Comparison of ENCODE assay signal across 8 mouse cellular contexts in the genomic region with DNA sequence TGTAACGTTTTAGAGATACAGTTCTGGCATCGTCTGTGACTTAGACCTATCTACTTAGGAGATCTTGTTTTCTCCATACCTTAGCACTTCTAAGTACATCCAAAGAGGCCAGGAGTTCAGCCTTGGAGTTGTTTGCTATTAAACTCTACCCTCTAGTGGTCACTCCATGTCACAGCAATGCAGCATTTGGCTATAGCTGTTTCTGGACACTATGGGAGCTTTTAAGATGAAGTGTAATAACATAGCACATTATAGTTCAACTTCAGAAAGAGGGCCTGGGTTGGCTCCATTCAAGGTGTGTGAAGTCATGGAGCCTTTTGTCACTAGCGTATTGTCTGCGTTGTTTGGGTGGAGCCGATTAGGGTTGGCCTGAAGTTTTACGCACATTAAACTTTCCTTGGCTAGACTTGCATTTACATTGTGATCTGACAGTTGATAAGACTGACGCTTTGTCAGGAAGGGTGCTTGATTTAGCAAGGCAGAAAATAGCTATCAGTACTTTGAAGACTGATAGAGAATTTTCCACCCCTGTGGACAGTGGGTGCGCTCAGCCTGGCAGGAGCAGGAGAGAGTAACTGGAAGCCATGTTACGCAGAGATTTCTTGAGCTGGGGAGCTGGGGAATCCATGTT.
DNase-seq lines count a peak whose midpoint lies in the region; ATAC-seq and TF ChIP-seq lines count a peak whose summit lies in the region.

No protein-coding gene starts in this region.

- H3K27ac ChIP-seq in gastrocnemius, adult 2 months = no peak overlapping the region
- no peak overlapping the region for H3K27ac ChIP-seq in thymus, adult 2 months (ENCODE audit: control insufficient read depth, insufficient read depth, low read length)
- no peak overlapping the region for H3K27ac ChIP-seq in lung, embryonic 16.5 days (ENCODE audit: low read length)

- H3K36me3 ChIP-seq in thymus, adult 2 months (ENCODE audit: control insufficient read depth, insufficient read depth, low read length) = no peaks in the 10 kb centered on the region
- H3K36me3 ChIP-seq in lung, embryonic 16.5 days (ENCODE audit: control insufficient read depth, insufficient read depth, low read length) = no peaks in the 10 kb centered on the region

- intact Hi-C loops in gastrocnemius, adult 2 months (cut with DNase I) = loop anchor here (1.0 to 5.0 kb wide), 3 partner anchors 154 to 173 kb away; no protein-coding TSS in a partner anchor

- H3K27me3 ChIP-seq in thymus, adult 2 months (ENCODE audit: control insufficient read depth, insufficient read depth, low read length) = no peaks in the 10 kb centered on the region
- H3K27me3 ChIP-seq in lung, embryonic 16.5 days (ENCODE audit: control insufficient read depth, insufficient read depth, low read depth, low read length) = no peaks in the 10 kb centered on the region

- ATAC-seq in inflammation-experienced regulatory T-cells, adult 6 months = peak; percentile 82
- ATAC-seq in lung, embryonic 16.5 days (ENCODE audit: low read depth) = peak; percentile 41

- WGBS in thymus, adult 2 months = 53% methylated on average over 9 of the region's 9 CpGs
- 28% methylated on average over 9 of the region's 9 CpGs for WGBS in lung, embryonic 16.5 days

- H3K4me1 ChIP-seq in thymus, adult 2 months (replicated peaks; ENCODE audit: control insufficient read depth, insufficient read depth, low read length) = no peaks in the 10 kb centered on the region
- H3K4me1 ChIP-seq in lung, embryonic 16.5 days (replicated peaks; ENCODE audit: control insufficient read depth, insufficient read depth, low read length) = peaks cover 32% of the 10 kb centered on the region

- no peak overlapping the region for H3K9ac ChIP-seq in lung, embryonic 16.5 days (ENCODE audit: low read length)

- DNase-seq in gastrocnemius, adult 2 months = peak; percentile 40
- DNase-seq in gastrocnemius, postnatal 25 days = no peak
- DNase-seq in thymus, adult 2 months = peak; percentile 21
- DNase-seq in thymus, adult 18-20 months = no peak
- DNase-seq in cerebellum, adult 9-10 months = peak; percentile 84
- DNase-seq in testis, postnatal 10 days (ENCODE audit: low spot score) = peak; percentile 59

- TF ChIP-seq CTCF in gastrocnemius, adult 2 months (IDR thresholded peaks at IDR 0.05) = peak; percentile 98; the same call in 1 of the 2 replicates
- no peak for TF ChIP-seq CTCF in thymus, adult 2 months (IDR thresholded peaks at IDR 0.05; ENCODE audit: borderline replicate concordance, control insufficient read depth, extremely low read depth, insufficient read depth, low read length, poor library complexity)

- H3K4me2 ChIP-seq in lung, embryonic 16.5 days (ENCODE audit: low read depth, low read length) = no peak overlapping the region

- no peak for TF ChIP-seq POLR2A in thymus, adult 2 months (IDR thresholded peaks at IDR 0.05; ENCODE audit: control insufficient read depth, extremely low read depth, insufficient read depth, low read length, poor library complexity)

- no peak overlapping the region for H3K4me3 ChIP-seq in gastrocnemius, adult 2 months
- no peak overlapping the region for H3K4me3 ChIP-seq in thymus, adult 2 months (ENCODE audit: control insufficient read depth, insufficient read depth, low read length)
- no peak overlapping the region for H3K4me3 ChIP-seq in lung, embryonic 16.5 days (ENCODE audit: low read length)

- H3K9me3 ChIP-seq in lung, embryonic 16.5 days (ENCODE audit: control insufficient read depth, low read length) = no peaks in the 10 kb centered on the region

Comparison
In these comparisons a context has a peak if more than half of its experiments do, and no peak if none do; other contexts are left out.
1. DNase-seq: peak in gastrocnemius, adult 2 months (single experiment), thymus, adult 2 months (single experiment), cerebellum, adult 9-10 months (single experiment) and testis, postnatal 10 days (single experiment); none in gastrocnemius, postnatal 25 days (single experiment) and thymus, adult 18-20 months (0 of 2).